Comparison of ENCODE assay signal across 20 mouse cellular contexts in the genomic region with DNA sequence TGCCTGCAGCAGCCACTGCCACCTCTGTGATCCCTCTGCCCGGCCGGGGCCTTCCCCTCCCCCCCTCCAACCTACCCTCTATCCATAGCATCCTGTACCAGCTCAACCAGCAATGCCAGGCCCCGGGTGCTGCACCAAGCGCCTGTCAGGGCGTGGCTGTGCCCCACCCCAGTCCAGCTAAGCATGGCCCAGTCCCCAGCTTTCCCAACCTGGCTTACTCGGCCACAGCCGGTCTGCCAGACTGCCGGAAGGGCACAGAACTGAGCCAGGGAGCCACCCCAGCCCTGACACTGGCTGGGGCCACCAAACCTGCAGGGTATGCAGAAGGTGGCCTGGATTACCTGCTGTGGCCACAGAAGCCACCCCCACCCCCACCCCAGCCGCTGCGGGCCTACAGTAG.
"Had no signal": no experiment of that assay in that cellular context is flagged by ENCODE, and none has a peak within 500 bp of the region (broad histone marks: within the 10 kb centered on the region; RNA-seq: fewer than 3 reads in every experiment).

No protein-coding gene starts in this region.

- H3K36me3 ChIP-seq: limb, embryonic 15.5 days; midbrain, embryonic 15.5 days; stomach, embryonic 15.5 days had no signal

- H3K4me3 ChIP-seq: left cerebral cortex, adult 2 months; limb, embryonic 12.5 days; limb, embryonic 15.5 days; midbrain, embryonic 12.5 days; midbrain, embryonic 15.5 days; neural tube, embryonic 12.5 days; neural tube, embryonic 15.5 days; stomach, embryonic 15.5 days had no signal

- H3K27ac ChIP-seq: left cerebral cortex, adult 2 months; limb, embryonic 12.5 days; limb, embryonic 15.5 days; liver, embryonic 14.5 days; macrophage; midbrain, embryonic 12.5 days; midbrain, embryonic 15.5 days; neural tube, embryonic 12.5 days; neural tube, embryonic 15.5 days; stomach, embryonic 15.5 days had no signal

- H3K27me3 ChIP-seq: midbrain, embryonic 15.5 days; neural tube, embryonic 15.5 days; stomach, embryonic 15.5 days had no signal

- DNase-seq: kidney, postnatal 36 days; layer of hippocampus, postnatal 36 days; liver, postnatal 0 days; lung, embryonic 14.5 days; right cerebral cortex, adult 18-20 months; right cerebral cortex, postnatal 14 days; right cerebral cortex, postnatal 4 days; thymus, postnatal 25 days had no signal

- H3K9ac ChIP-seq: limb, embryonic 15.5 days; liver, embryonic 14.5 days; liver, postnatal 0 days; lung, embryonic 14.5 days; midbrain, embryonic 12.5 days; midbrain, embryonic 15.5 days; neural tube, embryonic 12.5 days; neural tube, embryonic 15.5 days; stomach, embryonic 15.5 days had no signal

- H3K4me2 ChIP-seq: limb, embryonic 12.5 days; limb, embryonic 15.5 days; liver, embryonic 11.5 days; lung, embryonic 14.5 days; midbrain, embryonic 12.5 days; midbrain, embryonic 15.5 days; neural tube, embryonic 12.5 days; neural tube, embryonic 15.5 days; stomach, embryonic 15.5 days had no signal

- H3K9me3 ChIP-seq: limb, embryonic 12.5 days; limb, embryonic 15.5 days; midbrain, embryonic 12.5 days; midbrain, embryonic 15.5 days; neural tube, embryonic 12.5 days; neural tube, embryonic 15.5 days; stomach, embryonic 15.5 days had no signal

- ATAC-seq: liver, postnatal 0 days; lung, postnatal 0 days; midbrain, embryonic 15.5 days had no signal
